Mouse (Mus musculus) NIH3T3 (cell line): ENCODE measurements at regions not wholly inside any gene's neighbourhood (a gene's known extent, or its start where the extent isn't known, plus 50 kb on each side); places are given as distances from the start of the nearest gene placed in this dataset.

ENCODE experiments used
- DNase-seq: peaks from one replicate; pipeline ENCODE4 v3.0.0-alpha.2; 2012; ENCODE audit warnings: low read depth

DNA sequence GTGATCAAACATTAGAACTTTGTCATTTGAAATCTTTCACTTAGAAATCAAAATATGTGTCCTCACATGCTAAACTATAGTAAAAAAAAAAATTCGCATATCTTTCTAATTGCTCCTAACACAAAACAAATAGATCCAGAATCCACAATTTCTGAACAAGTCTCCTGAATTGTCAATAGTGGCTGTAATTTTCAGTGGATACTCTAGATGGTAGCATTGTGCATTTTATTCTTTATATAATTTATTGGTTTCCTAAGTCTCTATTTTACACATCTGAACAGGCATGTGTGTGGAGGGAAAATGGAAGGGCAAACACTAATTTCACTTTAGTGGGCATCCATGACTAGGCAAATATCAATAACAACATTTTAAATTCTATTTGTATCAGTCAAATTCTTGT is 63.7 kb upstream of the Tnmd start:
- DNase-seq, result peak; percentile 34

DNA sequence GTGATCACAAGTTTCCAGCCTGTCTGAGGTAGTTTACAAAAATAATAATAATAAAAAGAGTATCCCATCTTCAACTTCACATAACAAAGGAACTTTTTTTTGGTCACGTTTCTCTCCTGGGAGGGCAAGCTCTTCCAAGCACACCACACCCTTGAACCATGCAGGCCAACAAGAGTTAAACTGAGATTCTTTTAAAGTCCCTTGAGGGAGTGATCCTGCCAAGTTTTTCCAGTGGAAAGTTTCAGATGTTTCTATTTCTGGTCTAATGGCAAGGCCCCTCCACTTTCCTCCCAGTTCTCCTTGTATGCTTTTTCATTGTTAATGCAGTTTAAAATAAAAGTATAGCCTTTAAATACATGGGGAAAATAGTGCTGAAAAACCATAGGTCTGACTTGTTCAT is 65.2 kb upstream of the Pcdh19 start:
- DNase-seq, result peak; percentile 50

DNA sequence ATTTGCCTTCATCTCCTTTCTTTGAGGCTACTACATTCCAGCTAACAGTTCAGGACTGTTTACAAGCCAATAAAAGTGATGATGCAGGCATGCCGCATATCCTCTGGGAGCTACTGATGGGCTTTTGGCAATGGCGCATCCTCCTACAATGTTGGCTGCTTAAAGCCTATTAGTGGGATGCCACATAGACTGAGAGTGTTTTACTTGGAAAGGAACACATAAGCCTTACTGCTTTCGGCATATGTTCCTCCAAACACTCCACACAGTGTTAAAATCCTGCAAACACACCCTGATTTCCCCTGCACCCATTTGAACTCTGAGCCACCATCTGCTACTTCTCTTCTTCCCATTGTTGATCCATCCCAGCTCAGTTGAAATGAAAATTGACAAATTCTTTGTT is 63.4 kb upstream of the Pcdh19 start:
- no peak for DNase-seq

DNA sequence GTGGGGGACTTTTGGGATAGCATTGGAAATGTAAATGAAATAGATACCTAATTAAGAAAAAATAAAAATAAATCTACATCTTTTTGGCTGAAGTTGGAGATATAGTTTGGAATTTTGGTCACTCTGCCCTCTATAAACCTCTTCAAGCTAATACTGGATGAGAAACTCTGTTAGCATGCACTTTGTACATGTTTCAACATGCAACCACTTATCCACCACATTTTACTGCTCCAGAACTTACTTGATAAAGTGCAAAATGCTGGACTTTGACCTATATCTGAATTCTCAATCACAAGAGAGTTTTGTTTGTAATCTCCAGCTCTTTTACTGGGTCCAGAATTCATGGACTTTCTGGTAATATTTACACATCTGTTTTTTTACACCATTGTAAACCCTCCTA is 54.7 kb upstream of the Pcdh19 start:
- DNase-seq, result no peak

DNA sequence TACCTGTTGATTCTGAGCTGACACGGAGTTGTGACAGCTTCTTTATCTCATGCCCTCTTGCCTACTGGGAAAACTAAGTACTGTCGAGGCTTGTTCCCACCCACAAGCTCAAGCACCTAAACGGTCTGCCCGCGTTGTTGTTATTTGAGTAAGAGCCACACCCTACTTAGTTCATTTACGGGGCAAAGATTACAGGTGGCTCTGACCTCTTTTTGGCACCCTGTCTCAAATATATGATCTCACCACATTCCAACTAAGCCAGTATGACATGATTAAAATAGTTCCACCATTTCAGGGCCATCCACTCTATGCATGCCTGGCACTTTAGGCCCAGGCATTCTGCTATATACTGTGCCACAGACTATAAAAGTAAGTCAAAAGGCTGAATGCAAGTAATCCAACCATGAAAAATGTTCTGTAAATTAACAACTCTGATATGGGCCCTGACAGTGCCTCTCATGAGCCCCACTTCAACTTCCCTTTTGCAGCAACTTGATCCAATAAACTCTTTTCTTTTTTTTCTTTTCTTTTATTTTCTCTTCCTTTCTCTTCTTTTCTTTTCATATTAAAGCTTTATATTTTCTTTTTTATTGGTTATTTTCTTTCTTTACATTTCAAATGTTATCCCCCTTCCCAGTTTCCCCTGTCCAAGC is 50.3 kb upstream of the Pcdh19 start:
- DNase-seq, result no peak
